Mouse (Mus musculus) hindbrain, embryonic 15.5 days (tissue): ENCODE measurements at regions not wholly inside any gene's neighbourhood (a gene's known extent, or its start where the extent isn't known, plus 50 kb on each side); places are given as distances from the start of the nearest gene placed in this dataset.

Experiments
- ATAC-seq: fragments of 200-750 bp; cut with Nextera tagmentation; 2 replicates; pipeline ENCODE4 v1.8.0; 2017; ENCODE audit warnings: low read depth, moderate number of reproducible peaks, moderate TSS enrichment; ENCODE audit not compliant: low FRiP score
- H3K27ac ChIP-seq: fragments of 300-500 bp; sonication (generic); replicated peaks from 2 replicates; pipeline ENCODE4 v1.5.1; 2015; ENCODE audit warnings: mild to moderate bottlenecking, inconsistent platforms
- H3K27me3 ChIP-seq: fragments of 300-500 bp; sonication (generic); 2 replicates; pipeline ENCODE4 v1.6.1; 2015; ENCODE audit warnings: control low read depth, inconsistent platforms
- H3K36me3 ChIP-seq: fragments of 300-500 bp; sonication (generic); 2 replicates; pipeline ENCODE4 v1.6.1; 2015; ENCODE audit warnings: control low read depth, inconsistent platforms
- H3K4me1 ChIP-seq: fragments of 300-500 bp; sonication (generic); replicated peaks from 2 replicates; pipeline ENCODE4 v1.6.1; 2015; ENCODE audit warnings: control low read depth, inconsistent platforms
- H3K4me2 ChIP-seq: fragments of 300-500 bp; sonication (generic); 2 replicates; pipeline ENCODE4 v1.6.1; 2015; ENCODE audit warnings: moderate library complexity, mild to moderate bottlenecking, inconsistent platforms
- H3K4me3 ChIP-seq: fragments of 300-500 bp; sonication (generic); 2 replicates; pipeline ENCODE4 v1.5.1; 2015; ENCODE audit warnings: mild to moderate bottlenecking, inconsistent platforms
- H3K9ac ChIP-seq: fragments of 300-500 bp; sonication (generic); 2 replicates; pipeline ENCODE4 v1.6.1; 2015; ENCODE audit warnings: inconsistent platforms
- H3K9me3 ChIP-seq: fragments of 300-500 bp; sonication (generic); 2 replicates; pipeline ENCODE4 v1.6.1; 2016; ENCODE audit warnings: control low read depth, inconsistent platforms
- WGBS: fragments of 180-500 bp; shearing (Covaris S2); methylation state at CpG from one replicate; pipeline ENCODE4 v1.1.7; 2015; 5-methylcytosine and 5-hydroxymethylcytosine counted together

GRCm38 (mm10) chr3:66592259-66592658 lies 295.6 kb upstream of the Veph1 start:
- Histone ChIP-seq H3K9me3 (no peaks in the 10 kb centered on the region), H3K27ac (no peak overlapping the region), H3K27me3 (no peaks in the 10 kb centered on the region), H3K4me3 (no peak overlapping the region), H3K36me3 (no peaks in the 10 kb centered on the region), H3K9ac (no peak overlapping the region), H3K4me1 (no peaks in the 10 kb centered on the region), H3K4me2 (no peak overlapping the region)
- no peak for ATAC-seq
- WGBS = 41% methylated on average over 7 of the region's 7 CpGs

GRCm38 (mm10) chr3:66590775-66591174 lies 294.1 kb upstream of the Veph1 start:
- no peaks in the 10 kb centered on the region for H3K9me3 ChIP-seq
- WGBS = 61% methylated on average over 7 of the region's 7 CpGs
- H3K4me1 ChIP-seq = no peaks in the 10 kb centered on the region
- no peak overlapping the region for H3K4me2 ChIP-seq
- no peak for ATAC-seq
- H3K36me3 ChIP-seq = no peaks in the 10 kb centered on the region
- H3K4me3 ChIP-seq = no peak overlapping the region
- H3K9ac ChIP-seq = no peak overlapping the region
- no peak overlapping the region for H3K27ac ChIP-seq
- no peaks in the 10 kb centered on the region for H3K27me3 ChIP-seq

GRCm38 (mm10) chr3:66589483-66589882 lies 292.8 kb upstream of the Veph1 start:
- no peak for ATAC-seq
- WGBS = 93% methylated on average over 4 of the region's 4 CpGs
- H3K27me3 ChIP-seq = no peaks in the 10 kb centered on the region
- no peaks in the 10 kb centered on the region for H3K36me3 ChIP-seq
- no peak overlapping the region for H3K9ac ChIP-seq
- no peak overlapping the region for H3K27ac ChIP-seq
- no peak overlapping the region for H3K4me2 ChIP-seq
- no peaks in the 10 kb centered on the region for H3K4me1 ChIP-seq
- no peak overlapping the region for H3K4me3 ChIP-seq
- no peaks in the 10 kb centered on the region for H3K9me3 ChIP-seq

- H3K9me3 ChIP-seq = no peaks in the 10 kb centered on the region
- no peaks in the 10 kb centered on the region for H3K36me3 ChIP-seq
- H3K27me3 ChIP-seq = no peaks in the 10 kb centered on the region
- no peak overlapping the region for H3K27ac ChIP-seq
- no peak overlapping the region for H3K9ac ChIP-seq
- ATAC-seq = no peak
- H3K4me1 ChIP-seq = no peaks in the 10 kb centered on the region
- H3K4me2 ChIP-seq = no peak overlapping the region
- H3K4me3 ChIP-seq = no peak overlapping the region
- WGBS = 91% methylated on average over 9 of the region's 9 CpGs
These were observed 288.2 kb upstream of the Veph1 start for GRCm38 (mm10) chr3:66584831-66585230.

GRCm38 (mm10) chr3:66584101-66584500 lies 287.5 kb upstream of the Veph1 start:
- 55% methylated on average over 5 of the region's 5 CpGs for WGBS
- Histone ChIP-seq H3K4me1 (no peaks in the 10 kb centered on the region), H3K9ac (no peak overlapping the region), H3K9me3 (no peaks in the 10 kb centered on the region), H3K4me2 (no peak overlapping the region), H3K27ac (no peak overlapping the region), H3K27me3 (no peaks in the 10 kb centered on the region), H3K4me3 (no peak overlapping the region), H3K36me3 (no peaks in the 10 kb centered on the region)
- no peak for ATAC-seq

DNA sequence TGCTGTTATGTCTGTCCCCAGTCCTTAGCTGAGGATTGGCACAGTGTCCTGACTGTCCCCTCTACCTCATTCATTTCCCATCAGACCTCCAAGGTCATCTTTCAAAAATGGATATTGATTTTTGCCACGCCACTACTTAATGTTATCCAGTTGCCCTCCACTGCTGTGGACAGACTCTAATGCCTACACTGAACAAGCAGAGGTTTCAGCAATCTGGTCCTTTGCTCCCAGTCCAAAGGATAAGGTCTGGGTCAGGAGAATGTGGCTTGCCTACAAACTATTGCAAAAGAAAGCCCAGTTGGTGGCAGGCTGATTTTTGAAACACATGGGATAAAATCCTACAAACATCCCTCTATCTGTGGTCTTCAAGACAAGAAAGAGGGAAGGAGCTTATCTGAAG lies 280.0 kb upstream of the Veph1 start:
- ATAC-seq = no peak
- H3K9me3 ChIP-seq = no peaks in the 10 kb centered on the region
- WGBS = 83% methylated on average over 1 of the region's 1 CpGs
- H3K4me3 ChIP-seq = no peak overlapping the region
- no peak overlapping the region for H3K9ac ChIP-seq
- no peak overlapping the region for H3K27ac ChIP-seq
- H3K27me3 ChIP-seq = no peaks in the 10 kb centered on the region
- no peaks in the 10 kb centered on the region for H3K4me1 ChIP-seq
- H3K4me2 ChIP-seq = no peak overlapping the region
- no peaks in the 10 kb centered on the region for H3K36me3 ChIP-seq

GRCm38 (mm10) chr3:66574321-66574720 lies 277.7 kb upstream of the Veph1 start:
- H3K9me3 ChIP-seq = no peaks in the 10 kb centered on the region

GRCm38 (mm10) chr3:66572887-66573519 lies 276.4 kb upstream of the Veph1 start:
- Histone ChIP-seq H3K27ac (no peak overlapping the region), H3K9ac (no peak overlapping the region), H3K4me3 (no peak overlapping the region), H3K36me3 (no peaks in the 10 kb centered on the region), H3K27me3 (no peaks in the 10 kb centered on the region), H3K4me2 (no peak overlapping the region), H3K4me1 (no peaks in the 10 kb centered on the region), H3K9me3 (no peaks in the 10 kb centered on the region)
- WGBS = 89% methylated on average over 12 of the region's 12 CpGs
- no peak for ATAC-seq

More at GRCm38 (mm10) chr3:66574321-66574720, 277.7 kb upstream of the Veph1 start:
- ATAC-seq = no peak
- Histone ChIP-seq H3K36me3 (no peaks in the 10 kb centered on the region), H3K27me3 (no peaks in the 10 kb centered on the region), H3K4me1 (no peaks in the 10 kb centered on the region), H3K9ac (no peak overlapping the region), H3K4me2 (no peak overlapping the region), H3K27ac (no peak overlapping the region), H3K4me3 (no peak overlapping the region)
- WGBS = 83% methylated on average over 8 of the region's 8 CpGs

- Histone ChIP-seq H3K9ac (no peak overlapping the region), H3K27ac (no peak overlapping the region), H3K4me1 (no peaks in the 10 kb centered on the region), H3K27me3 (no peaks in the 10 kb centered on the region), H3K4me2 (no peak overlapping the region), H3K9me3 (no peaks in the 10 kb centered on the region), H3K36me3 (no peaks in the 10 kb centered on the region), H3K4me3 (no peak overlapping the region)
- no peak for ATAC-seq
- WGBS = 72% methylated on average over 5 of the region's 5 CpGs
These were observed 273.7 kb upstream of the Veph1 start for GRCm38 (mm10) chr3:66570342-66570741.

DNA sequence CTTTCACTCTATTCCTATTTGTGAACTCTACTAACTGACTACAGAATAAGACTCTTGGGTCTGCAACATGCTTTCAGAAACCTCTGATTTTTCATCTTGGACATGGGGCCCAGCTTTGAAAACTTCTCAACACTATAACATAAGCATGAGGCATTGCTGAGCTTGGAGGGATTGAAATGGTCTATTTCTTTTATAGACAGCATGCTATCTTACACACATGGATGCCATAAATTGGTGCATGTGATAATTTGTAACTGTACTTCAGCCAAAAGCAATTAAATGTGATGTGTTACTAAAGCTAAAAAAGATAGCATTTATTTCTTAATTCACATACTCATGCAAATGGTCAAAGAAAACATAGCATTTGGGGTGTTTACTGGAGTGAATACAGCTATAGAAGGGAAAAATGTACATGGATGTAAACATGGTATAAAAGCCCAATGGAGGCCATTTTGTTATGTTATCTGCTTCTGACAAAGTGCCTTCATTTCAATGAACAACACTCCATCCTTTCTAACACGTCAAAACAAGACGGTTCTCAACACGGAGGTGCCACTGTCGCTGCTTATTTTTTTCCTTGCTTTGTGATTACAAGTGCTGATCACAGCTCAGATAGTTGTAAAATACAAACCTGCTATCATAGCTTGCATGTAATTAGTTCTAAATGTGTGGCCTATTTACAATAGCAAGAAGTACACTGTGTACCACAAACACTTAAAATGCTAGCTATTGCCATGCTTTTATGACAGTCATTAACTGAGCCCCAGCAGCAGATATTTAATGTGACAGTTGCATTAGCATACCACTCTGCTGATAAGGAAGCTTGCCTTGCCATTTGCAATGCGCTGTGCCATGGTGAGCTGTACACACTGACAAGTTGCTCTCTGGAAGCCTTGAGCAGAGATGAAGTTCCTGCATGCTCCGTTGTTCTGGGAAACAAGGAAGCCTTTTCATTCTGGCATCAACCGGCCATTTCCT lies 267.9 kb upstream of the Veph1 start:
- ATAC-seq = no peak
- whole genome bisulfite sequencing = 66% methylated on average over 7 of the region's 7 CpGs
- H3K36me3 ChIP-seq = no peaks in the 10 kb centered on the region
- no peaks in the 10 kb centered on the region for H3K27me3 ChIP-seq
- H3K9ac ChIP-seq = no peak overlapping the region
- no peaks in the 10 kb centered on the region for H3K4me1 ChIP-seq
- H3K4me2 ChIP-seq = no peak overlapping the region
- no peak overlapping the region for H3K4me3 ChIP-seq
- H3K27ac ChIP-seq = no peak overlapping the region
- H3K9me3 ChIP-seq = no peaks in the 10 kb centered on the region

DNA sequence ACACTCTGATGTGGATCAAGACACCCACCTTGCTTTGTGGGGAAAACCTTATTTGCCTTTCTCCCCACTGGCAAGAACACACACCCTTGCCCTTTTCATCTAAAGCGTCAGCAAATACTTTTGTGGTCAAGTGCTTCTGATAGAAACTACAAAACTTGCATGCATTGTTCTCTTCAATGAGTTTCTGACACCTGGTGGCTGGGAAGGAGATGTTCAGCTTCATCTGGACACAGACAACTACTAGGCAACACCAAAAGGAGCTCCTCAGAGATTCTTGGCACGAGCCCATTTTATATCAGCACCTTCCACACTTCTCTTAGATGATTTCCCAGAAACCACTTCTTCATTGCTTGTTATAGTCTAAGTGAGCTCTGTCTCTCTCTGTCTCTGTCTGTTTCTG lies 266.7 kb upstream of the Veph1 start:
- H3K4me1 ChIP-seq = no peaks in the 10 kb centered on the region
- WGBS = 88% methylated on average over 2 of the region's 2 CpGs
- H3K27me3 ChIP-seq = no peaks in the 10 kb centered on the region
- no peaks in the 10 kb centered on the region for H3K36me3 ChIP-seq
- no peak for ATAC-seq
- no peak overlapping the region for H3K9ac ChIP-seq
- H3K27ac ChIP-seq = no peak overlapping the region
- no peak overlapping the region for H3K4me3 ChIP-seq
- no peak overlapping the region for H3K4me2 ChIP-seq
- H3K9me3 ChIP-seq = no peaks in the 10 kb centered on the region

- Histone ChIP-seq H3K4me1 (no peaks in the 10 kb centered on the region), H3K36me3 (no peaks in the 10 kb centered on the region), H3K4me2 (no peak overlapping the region), H3K9ac (no peak overlapping the region), H3K4me3 (no peak overlapping the region), H3K27me3 (no peaks in the 10 kb centered on the region), H3K27ac (no peak overlapping the region), H3K9me3 (no peaks in the 10 kb centered on the region)
- no peak for ATAC-seq
- 93% methylated on average over 1 of the region's 1 CpGs for WGBS
These were observed 258.9 kb upstream of the Veph1 start for GRCm38 (mm10) chr3:66555538-66555937.
